Mouse (Mus musculus) liver, adult 2 months (tissue): ENCODE data around the gene Hamp2. TPM values are rescaled to one million over a fixed set of nuclear protein-coding genes. Genes with fewer than 3 reads are reported as not detected.
"Not testable (repeated sequence)": the region's sequence is repeated elsewhere in the genome, so short reads cannot be mapped to it uniquely, and the experiment has no call there.

Experiments used
- DNase-seq: peaks from one replicate; pipeline ENCODE4 v3.0.0-alpha.2; 2011; ENCODE audit warnings: low read depth, low spot score; ENCODE audit errors: extremely low read depth
- H3K27ac ChIP-seq: fragments of 200-500 bp; replicated peaks from 2 replicates; pipeline ENCODE4 v1.5.1; 2012; ENCODE audit warnings: low read depth, mild to moderate bottlenecking, control low read depth, inconsistent platforms, low read length; ENCODE audit not compliant: insufficient read depth
- H3K27me3 ChIP-seq: fragments of 200-500 bp; 2 replicates; pipeline ENCODE4 v1.6.1; 2012; ENCODE audit warnings: mild to moderate bottlenecking, moderate library complexity, low read length, inconsistent platforms; ENCODE audit not compliant: control insufficient read depth, insufficient read depth
- H3K36me3 ChIP-seq: fragments of 200-500 bp; 2 replicates; pipeline ENCODE4 v1.6.1; 2012; ENCODE audit warnings: low read length, inconsistent platforms; ENCODE audit not compliant: control insufficient read depth, insufficient read depth
- H3K4me1 ChIP-seq: fragments of 200-500 bp; 2 replicates; pipeline ENCODE4 v1.6.1; 2011; ENCODE audit warnings: low read length; ENCODE audit not compliant: control insufficient read depth, insufficient read depth
- H3K4me3 ChIP-seq: fragments of 200-500 bp; 2 replicates; pipeline ENCODE4 v1.5.1; 2011; ENCODE audit warnings: low read depth, mild to moderate bottlenecking, control low read depth, low read length, moderate library complexity; ENCODE audit not compliant: insufficient read depth
- H3K79me2 ChIP-seq: fragments of 200-500 bp; 2 replicates; pipeline ENCODE4 v1.6.1; 2012; ENCODE audit warnings: inconsistent platforms, mild to moderate bottlenecking, low read length, moderate library complexity; ENCODE audit not compliant: control insufficient read depth, insufficient read depth
- H3K9ac ChIP-seq: fragments of 200-500 bp; 2 replicates; pipeline ENCODE4 v1.6.1; 2012; ENCODE audit warnings: low read depth, mild to moderate bottlenecking, control low read depth, inconsistent platforms, low read length
- CTCF ChIP-seq: fragments of 200-500 bp; IDR thresholded peaks from 2 replicates; pipeline ENCODE4 v1.5.1; 2011; ENCODE audit warnings: low read depth, low read length, control low read depth
- POLR2A ChIP-seq: fragments of 200-500 bp; IDR thresholded peaks from 2 replicates; pipeline ENCODE4 v1.6.1; 2011; ENCODE audit warnings: low read length, control low read depth; ENCODE audit not compliant: insufficient read depth; ENCODE audit errors: extremely low read depth
- WGBS: fragments of 180-500 bp; shearing (Covaris S2); methylation state at CpG from one replicate; pipeline ENCODE4 v1.1.7; 2018; 5-methylcytosine and 5-hydroxymethylcytosine counted together
- polyA plus RNA-seq: library from polyadenylated mRNA; depleted of rRNA; stranded (reverse); fragments of >200 nt; gene quantifications from 2 replicates; pipeline ENCODE4 v1.2.3, GENCODE M21; 2012
- total RNA-seq: library from RNA; depleted of rRNA; stranded (reverse); fragments of >200 nt; gene quantifications from 2 replicates; pipeline ENCODE4 v1.2.3, GENCODE M21; 2014

Gene Hamp2
- total and polyA plus RNA-seq, 2 experiments, result 548 to 9,385 TPM

- TF ChIP-seq CTCF (no peak), POLR2A (no peak)
- Histone ChIP-seq H3K27me3 (no peaks in the 10 kb centered on the region), H3K4me1 (no peaks in the 10 kb centered on the region), H3K36me3 (no peaks in the 10 kb centered on the region), H3K27ac (no peak overlapping the region), H3K79me2 (no peaks in the 10 kb centered on the region), H3K4me3 (no peak overlapping the region), H3K9ac (no peak overlapping the region)
- WGBS, result 21% methylated on average over 3 of the region's 3 CpGs
- peak; percentile 51 for DNase-seq
These were observed 410 bp downstream of the Hamp2 start for GRCm38 (mm10) chr7:30924071-30924470.

DNA sequence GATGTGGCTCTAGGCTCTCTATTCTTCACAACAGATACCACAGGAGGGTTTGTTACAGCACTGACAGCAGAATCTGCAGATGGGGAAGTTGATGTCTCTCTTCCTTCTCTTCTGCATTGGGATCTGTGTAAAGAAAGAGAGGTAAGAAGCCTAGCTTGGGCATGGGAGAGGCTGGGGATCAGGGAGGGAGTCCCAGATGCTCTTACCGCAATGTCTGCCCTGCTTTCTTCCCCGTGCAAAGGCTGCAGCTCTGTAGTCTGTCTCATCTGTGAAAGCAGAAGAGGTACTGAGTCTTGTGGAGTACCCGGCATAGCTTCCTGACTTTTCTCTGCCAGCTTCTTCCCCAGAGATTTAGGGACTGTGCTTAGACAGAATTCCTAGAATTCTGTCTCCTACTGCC, 2.0 kb downstream of the Hamp2 start:
- H3K36me3 ChIP-seq, H3K27me3 ChIP-seq, H3K4me1 ChIP-seq, H3K79me2 ChIP-seq, DNase-seq, H3K4me3 ChIP-seq, H3K9ac ChIP-seq, H3K27ac ChIP-seq: not testable (repeated sequence)
- 64% methylated on average over 3 of the region's 3 CpGs for WGBS

DNA sequence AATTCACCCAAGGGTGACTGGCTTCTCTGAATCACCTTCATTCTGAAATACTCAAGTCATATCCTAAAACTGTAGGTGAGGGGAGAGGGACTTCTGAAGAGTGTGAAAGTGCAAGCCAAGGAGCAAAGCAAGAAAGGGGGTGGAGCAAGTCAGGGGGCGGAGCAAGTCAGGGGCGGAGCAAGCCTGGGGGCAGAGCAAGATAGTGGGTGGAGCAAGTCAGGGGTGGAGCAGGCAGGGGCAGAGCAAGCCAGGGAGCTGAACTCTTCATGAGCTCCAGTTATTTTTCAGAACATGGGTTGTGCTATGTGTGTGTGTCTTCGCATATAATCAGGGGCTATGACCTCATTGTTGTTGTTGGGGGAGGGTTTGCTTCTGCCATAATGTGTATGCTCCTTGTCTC, 4.3 kb downstream of the Hamp2 start:
- no peak overlapping the region for H3K27ac ChIP-seq
- H3K4me3 ChIP-seq, result no peak overlapping the region
- TF ChIP-seq POLR2A, result no peak
- no peak for TF ChIP-seq CTCF
- no peaks in the 10 kb centered on the region for H3K36me3 ChIP-seq
- no peaks in the 10 kb centered on the region for H3K27me3 ChIP-seq
- H3K9ac ChIP-seq, result no peak overlapping the region
- no peaks in the 10 kb centered on the region for H3K4me1 ChIP-seq
- WGBS, result 73% methylated on average over 3 of the region's 3 CpGs
- H3K79me2 ChIP-seq, result no peaks in the 10 kb centered on the region
- DNase-seq, result no peak

DNA sequence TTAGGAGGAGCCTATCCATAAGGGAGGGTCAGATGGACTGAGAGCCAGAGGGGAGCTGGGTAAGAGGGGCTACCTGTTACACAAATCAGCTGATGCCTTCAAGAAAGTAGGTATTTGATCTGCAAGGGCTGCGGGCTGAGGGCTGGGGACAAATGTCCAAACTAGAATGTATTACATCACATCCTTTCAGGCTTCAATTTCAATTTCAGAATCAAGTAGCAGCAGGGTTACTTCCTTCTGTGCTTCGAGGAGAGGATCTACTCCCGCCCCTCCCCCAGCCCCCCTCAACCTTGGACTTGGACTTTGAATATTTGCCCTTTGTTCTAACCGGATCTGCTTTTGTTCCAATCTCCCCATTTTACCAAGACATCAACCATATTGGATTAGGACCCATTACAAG, 7.3 kb downstream of the Hamp2 start:
- Histone ChIP-seq H3K4me3 (no peak overlapping the region), H3K9ac (no peak overlapping the region), H3K4me1 (no peaks in the 10 kb centered on the region), H3K79me2 (no peaks in the 10 kb centered on the region), H3K36me3 (no peaks in the 10 kb centered on the region), H3K27ac (no peak overlapping the region), H3K27me3 (no peaks in the 10 kb centered on the region)
- DNase-seq, result no peak
- 62% methylated on average over 4 of the region's 4 CpGs for WGBS
- no peak for TF ChIP-seq POLR2A
- TF ChIP-seq CTCF, result no peak

DNA sequence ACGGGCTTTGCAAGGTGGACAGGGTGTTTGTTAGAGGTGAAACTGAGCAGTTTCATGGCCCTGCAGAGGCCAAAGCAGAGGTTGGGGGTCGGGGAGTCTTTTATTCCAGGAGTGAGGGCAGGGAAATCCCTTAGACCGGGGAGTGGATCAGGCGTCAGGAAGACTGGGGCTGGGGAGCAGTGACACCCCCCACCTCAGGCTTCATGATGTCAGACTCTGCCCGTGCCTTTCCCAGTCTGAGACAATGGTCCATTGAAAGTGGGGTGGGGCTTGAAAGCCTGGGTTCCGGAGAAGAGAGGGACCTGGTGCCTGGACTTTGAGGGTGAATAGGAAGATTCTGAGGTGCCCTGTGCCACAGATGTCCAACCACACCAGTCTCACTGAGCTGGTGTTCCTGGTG, 7.8 kb downstream of the Hamp2 start:
- Histone ChIP-seq H3K4me3 (no peak overlapping the region), H3K9ac (no peak overlapping the region), H3K36me3 (no peaks in the 10 kb centered on the region), H3K27me3 (no peaks in the 10 kb centered on the region), H3K4me1 (no peaks in the 10 kb centered on the region), H3K79me2 (no peaks in the 10 kb centered on the region), H3K27ac (no peak overlapping the region)
- 64% methylated on average over 6 of the region's 6 CpGs for WGBS
- TF ChIP-seq CTCF (no peak), POLR2A (no peak)
- no peak for DNase-seq

DNA sequence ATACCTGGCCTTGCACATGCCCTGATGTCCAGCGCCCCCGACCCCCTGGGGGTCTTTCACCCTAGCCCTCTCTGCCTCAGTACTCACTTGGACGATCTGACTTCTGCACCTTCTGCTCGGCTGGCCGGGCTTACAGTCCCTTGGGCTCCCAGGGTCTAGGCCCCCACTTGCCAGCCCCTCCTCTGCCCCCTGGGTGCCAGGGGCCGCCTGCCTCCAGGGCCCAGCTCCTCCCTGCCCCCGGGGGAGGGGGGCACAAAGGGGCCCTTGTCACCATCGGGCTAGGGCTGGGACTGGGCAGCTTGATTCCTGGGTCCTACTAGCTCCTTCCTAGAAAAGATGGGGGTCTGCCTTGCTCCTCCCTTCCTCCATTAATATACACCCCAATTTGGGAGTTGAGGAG, 9.7 kb downstream of the Hamp2 start, which contains the start of gene Mag:
TSS of gene Mag (minus strand) at position 142 of the 400 bp plus-strand sequence.
- WGBS, result 92% methylated on average over 8 of the region's 8 CpGs

More for the DNA sequence above, 9.7 kb downstream of the Hamp2 start, which contains the start of gene Mag:
- Histone ChIP-seq H3K79me2 (no peaks in the 10 kb centered on the region), H3K4me3 (no peak within 1 kb of the TSS), H3K27me3 (no peaks in the 10 kb centered on the region), H3K27ac (no peak within 1 kb of the TSS), H3K4me1 (no peaks in the 10 kb centered on the region; the same call in 1 of the 2 replicates), H3K9ac (no peak within 1 kb of the TSS), H3K36me3 (no peaks in the 10 kb centered on the region)
- TF ChIP-seq POLR2A (no peak), CTCF (no peak)
- no peak for DNase-seq
